Mouse (Mus musculus): ENCODE data around the gene Tbc1d30.

DNA sequence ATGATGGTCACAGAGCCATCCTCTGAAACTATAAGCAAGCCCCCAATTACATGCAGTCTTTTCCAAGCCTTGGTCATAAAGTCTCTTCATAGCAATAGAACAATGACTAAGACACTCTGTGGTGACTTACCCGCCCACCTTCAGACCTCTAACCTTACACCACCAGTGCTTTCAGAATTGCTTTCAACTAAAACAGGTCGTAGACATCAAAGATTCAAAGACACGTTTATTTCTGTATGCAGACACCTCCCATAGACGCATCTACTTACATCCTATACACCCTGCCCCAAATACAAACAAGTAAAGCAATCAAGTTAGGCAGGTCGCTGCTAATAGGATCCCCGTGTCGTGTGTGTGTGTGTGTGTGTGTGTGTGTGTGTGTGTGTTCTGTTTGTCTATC, 50.4 kb downstream of the Tbc1d30 start:
- TF ChIP-seq CTCF (IDR thresholded peaks at IDR 0.05; ENCODE audit: borderline replicate concordance, insufficient read depth, low read depth, low read length): no peak
- TF ChIP-seq POLR2A (IDR thresholded peaks at IDR 0.05; ENCODE audit: borderline replicate concordance, insufficient read depth, low read length): no peak

All from cerebellum, adult 2 months (tissue).